Mouse (Mus musculus) embryonic facial prominence, embryonic 15.5 days (tissue): ENCODE measurements around the gene Olfr625-ps1. TPM values are rescaled to one million over a fixed set of nuclear protein-coding genes. Genes with fewer than 3 reads are reported as not detected.

ENCODE experiments used
- polyA plus RNA-seq: library from polyadenylated mRNA; unstranded; fragments of >200 nt; fragmentation: Nextera tagmentation; extraction: Ambion mirVana; gene quantifications from 2 replicates; pipeline ENCODE4 v1.2.1, GENCODE M21; 2015

The Olfr625-ps1 gene
- polyA plus RNA-seq, 1 experiment from 2014 or later = not detected

Other genes with a start within 250 kb of the Olfr625-ps1 start
- gene Olfr605, start 237.3 kb upstream of the Olfr625-ps1 start, polyA plus RNA-seq = not detected in 2 replicates
- gene Olfr606, start 233.7 kb upstream of the Olfr625-ps1 start, polyA plus RNA-seq = 0.16 TPM in 1 of 2 replicates, not detected in the other
- 0.18 TPM in 1 of 2 replicates, not detected in the other for gene Olfr607, start 218.6 kb upstream of the Olfr625-ps1 start, polyA plus RNA-seq
- 0.14 and 0.25 TPM in 2 replicates for gene Olfr608, start 212.8 kb upstream of the Olfr625-ps1 start, polyA plus RNA-seq
- gene Olfr609, start 184.7 kb upstream of the Olfr625-ps1 start, polyA plus RNA-seq = not detected in 2 replicates
- 0.28 TPM in 1 of 2 replicates, not detected in the other for gene Olfr610, start 170.6 kb upstream of the Olfr625-ps1 start, polyA plus RNA-seq
- not detected in 2 replicates for gene Olfr611, start 161.9 kb upstream of the Olfr625-ps1 start, polyA plus RNA-seq
- 0.26 and 0.27 TPM in 2 replicates for gene Olfr612, start 140.0 kb upstream of the Olfr625-ps1 start, polyA plus RNA-seq
- 0.08 and 0.11 TPM in 2 replicates for gene Olfr613, start 134.6 kb upstream of the Olfr625-ps1 start, polyA plus RNA-seq
- gene Olfr615, start 126.6 kb upstream of the Olfr625-ps1 start, polyA plus RNA-seq = 0.25 and 0.29 TPM in 2 replicates
- 0.11 TPM in 2 replicates for gene Olfr616, start 113.6 kb upstream of the Olfr625-ps1 start, polyA plus RNA-seq
- not detected in 2 replicates for gene Olfr617, start 109.7 kb upstream of the Olfr625-ps1 start, polyA plus RNA-seq
- 0.07 TPM in 1 of 2 replicates, not detected in the other for gene Olfr618, start 92.6 kb upstream of the Olfr625-ps1 start, polyA plus RNA-seq
- gene Olfr619, start 82.1 kb upstream of the Olfr625-ps1 start, polyA plus RNA-seq = 0.20 TPM in 1 of 2 replicates, not detected in the other
- 0.21 and 0.24 TPM in 2 replicates for gene Olfr620, start 70.2 kb upstream of the Olfr625-ps1 start, polyA plus RNA-seq
- 0.29 and 0.68 TPM in 2 replicates for gene Olfr622, start 40.0 kb upstream of the Olfr625-ps1 start, polyA plus RNA-seq
- not detected in 2 replicates for gene Olfr623, start 19.0 kb upstream of the Olfr625-ps1 start, polyA plus RNA-seq
- gene Olfr624, start 11.5 kb upstream of the Olfr625-ps1 start, polyA plus RNA-seq = 0.04 and 0.07 TPM in 2 replicates
- gene Olfr243, start 32.0 kb downstream of the Olfr625-ps1 start, polyA plus RNA-seq = 0.17 TPM in 1 of 2 replicates, not detected in the other
- not detected in 2 replicates for gene Olfr628, start 47.7 kb downstream of the Olfr625-ps1 start, polyA plus RNA-seq
- gene Olfr629, start 62.2 kb downstream of the Olfr625-ps1 start, polyA plus RNA-seq = 0.09 TPM in 1 of 2 replicates, not detected in the other
- gene Olfr630, start 74.6 kb downstream of the Olfr625-ps1 start, polyA plus RNA-seq = not detected in 2 replicates
- 0.25 and 0.43 TPM in 2 replicates for gene Olfr69, start 88.9 kb downstream of the Olfr625-ps1 start, polyA plus RNA-seq
- gene Olfr68, start 97.0 kb downstream of the Olfr625-ps1 start, polyA plus RNA-seq = 0.12 TPM in 1 of 2 replicates, not detected in the other
- gene Olfr67, start 109.1 kb downstream of the Olfr625-ps1 start, polyA plus RNA-seq = not detected in 2 replicates
- 2,578 and 3,288 TPM in 2 replicates for gene Hbb-bt, start 131.3 kb downstream of the Olfr625-ps1 start, polyA plus RNA-seq
- gene Hbb-bs, start 145.4 kb downstream of the Olfr625-ps1 start, polyA plus RNA-seq = 7,493 and 10,028 TPM in 2 replicates
- gene Hbb-bh2, start 157.8 kb downstream of the Olfr625-ps1 start, polyA plus RNA-seq = not detected in 2 replicates
- 3.0 and 4.7 TPM in 2 replicates for gene Hbb-bh1, start 160.4 kb downstream of the Olfr625-ps1 start, polyA plus RNA-seq
- 296 and 441 TPM in 2 replicates for gene Hbb-y, start 170.5 kb downstream of the Olfr625-ps1 start, polyA plus RNA-seq
- not detected in 2 replicates for gene Olfr66, start 203.5 kb downstream of the Olfr625-ps1 start, polyA plus RNA-seq
- gene Olfr64, start 211.8 kb downstream of the Olfr625-ps1 start, polyA plus RNA-seq = 0.04 and 0.11 TPM in 2 replicates
- gene Olfr65, start 220.8 kb downstream of the Olfr625-ps1 start, polyA plus RNA-seq = 0.34 and 0.51 TPM in 2 replicates
- not detected in 2 replicates for gene Olfr631, start 246.1 kb downstream of the Olfr625-ps1 start, polyA plus RNA-seq